Mouse (Mus musculus) myocyte (in vitro differentiated cells): ENCODE data around the gene Fgf5.

ENCODE experiments used
- CEBPB ChIP-seq: IDR thresholded peaks from 2 replicates; pipeline ENCODE4 v1.6.1; 2011; ENCODE audit warnings: mild to moderate bottlenecking, moderate library complexity; ENCODE audit not compliant: poor library complexity, insufficient read depth, severe bottlenecking
- E2F4 ChIP-seq: IDR thresholded peaks from one replicate; pipeline ENCODE4 v1.6.1; 2011; ENCODE audit warnings: mild to moderate bottlenecking, control low read depth, moderate library complexity; ENCODE audit not compliant: insufficient read depth
- MAX ChIP-seq: IDR thresholded peaks from one replicate; pipeline ENCODE4 v1.6.1; 2011; ENCODE audit warnings: low read depth, mild to moderate bottlenecking, control low read depth
- POLR2A ChIP-seq: IDR thresholded peaks from one replicate; pipeline ENCODE4 v1.6.1; 2011; ENCODE audit warnings: low read depth, mild to moderate bottlenecking, control low read depth, moderate library complexity; ENCODE audit not compliant: insufficient read length
- USF1 ChIP-seq: IDR thresholded peaks from one replicate; pipeline ENCODE4 v1.6.1; 2011; ENCODE audit warnings: low read depth, mild to moderate bottlenecking, control low read depth, moderate library complexity

DNA sequence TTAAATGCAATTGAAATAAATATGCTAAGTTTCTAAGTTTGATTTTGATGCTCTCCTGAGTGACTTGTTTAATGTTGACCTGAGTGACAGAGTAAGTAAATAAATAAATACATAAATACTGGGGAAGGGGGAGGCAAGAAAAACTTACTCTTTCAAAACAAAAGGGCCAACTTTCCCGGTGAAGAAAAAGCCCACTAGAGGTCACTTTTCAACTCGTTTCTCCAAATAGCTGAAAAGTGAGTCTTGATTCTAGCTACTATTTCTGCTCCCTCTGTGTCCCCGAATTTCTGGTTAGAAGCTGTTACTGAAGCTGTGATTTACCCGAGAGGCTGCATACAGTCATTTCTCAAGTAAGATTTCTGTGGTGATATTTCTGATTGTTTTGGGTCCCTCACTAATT, 41.5 kb upstream of the Fgf5 start:
- TF ChIP-seq CEBPB = no peak
- no peak for TF ChIP-seq USF1
- no peak for TF ChIP-seq POLR2A
- no peak for TF ChIP-seq E2F4
- no peak for TF ChIP-seq MAX
